19 mouse cellular contexts compared by ENCODE assay signal in the genomic region with DNA sequence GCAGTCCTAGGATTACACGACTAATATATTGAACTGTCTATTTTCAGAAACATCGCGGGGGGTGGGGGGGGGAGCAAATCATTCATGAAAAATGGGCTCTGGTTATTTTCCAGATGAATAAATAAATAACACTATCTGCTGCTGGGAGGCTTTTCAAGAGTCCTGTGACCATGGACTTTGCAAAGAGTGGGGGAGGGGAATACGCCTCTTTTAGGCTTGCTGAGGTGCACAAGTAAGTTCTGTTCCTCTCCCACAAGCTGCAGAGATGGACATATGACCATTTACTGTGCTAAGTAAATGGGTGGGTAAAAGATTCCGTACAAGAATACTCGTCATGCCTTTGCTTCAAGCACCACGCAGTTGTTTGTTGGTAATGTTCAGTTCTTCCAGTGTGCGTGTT.
"Had no signal": no experiment of that assay in that cellular context is flagged by ENCODE, and none has a peak within 500 bp of the region (broad histone marks: within the 10 kb centered on the region; RNA-seq: fewer than 3 reads in every experiment).

No protein-coding gene starts in this region.

- DNase-seq: left cerebral cortex, postnatal 4 days; lung, adult 2 months; lung, postnatal 14 days; lung, postnatal 4 days; right cerebral cortex, adult 18-20 months; right cerebral cortex, postnatal 14 days; right cerebral cortex, postnatal 4 days; spleen, adult 18-20 months; thymus, postnatal 25 days had no signal

- H3K27ac ChIP-seq: kidney, embryonic 15.5 days; limb, embryonic 12.5 days; limb, embryonic 15.5 days; liver, embryonic 12.5 days; liver, embryonic 15.5 days; midbrain, embryonic 12.5 days; midbrain, embryonic 15.5 days; neural tube, embryonic 12.5 days; neural tube, embryonic 15.5 days; stomach, embryonic 15.5 days had no signal

- H3K36me3 ChIP-seq: kidney, embryonic 15.5 days; limb, embryonic 12.5 days; limb, embryonic 15.5 days; liver, embryonic 12.5 days; liver, embryonic 15.5 days; midbrain, embryonic 12.5 days; midbrain, embryonic 15.5 days; neural tube, embryonic 12.5 days; neural tube, embryonic 15.5 days; stomach, embryonic 15.5 days had no signal

- H3K4me3 ChIP-seq: kidney, embryonic 15.5 days; limb, embryonic 12.5 days; limb, embryonic 15.5 days; liver, embryonic 12.5 days; liver, embryonic 15.5 days; midbrain, embryonic 12.5 days; midbrain, embryonic 15.5 days; neural tube, embryonic 12.5 days; neural tube, embryonic 15.5 days; stomach, embryonic 15.5 days had no signal

- H3K27me3 ChIP-seq: limb, embryonic 15.5 days; liver, embryonic 12.5 days; liver, embryonic 15.5 days; midbrain, embryonic 12.5 days; midbrain, embryonic 15.5 days; neural tube, embryonic 12.5 days; neural tube, embryonic 15.5 days; stomach, embryonic 15.5 days had no signal

- H3K9ac ChIP-seq: kidney, embryonic 15.5 days; limb, embryonic 12.5 days; limb, embryonic 15.5 days; liver, embryonic 12.5 days; liver, embryonic 15.5 days; midbrain, embryonic 12.5 days; midbrain, embryonic 15.5 days; neural tube, embryonic 12.5 days; neural tube, embryonic 15.5 days; stomach, embryonic 15.5 days had no signal

- H3K9me3 ChIP-seq: kidney, embryonic 15.5 days; limb, embryonic 12.5 days; limb, embryonic 15.5 days; liver, embryonic 12.5 days; liver, embryonic 15.5 days; midbrain, embryonic 12.5 days; midbrain, embryonic 15.5 days; neural tube, embryonic 12.5 days; neural tube, embryonic 15.5 days; stomach, embryonic 15.5 days had no signal

- ATAC-seq: liver, embryonic 12.5 days; midbrain, embryonic 15.5 days had no signal

- H3K4me2 ChIP-seq: kidney, embryonic 15.5 days; limb, embryonic 12.5 days; limb, embryonic 15.5 days; liver, embryonic 12.5 days; liver, embryonic 15.5 days; midbrain, embryonic 12.5 days; midbrain, embryonic 15.5 days; neural tube, embryonic 12.5 days; neural tube, embryonic 15.5 days; stomach, embryonic 15.5 days had no signal

- H3K4me1 ChIP-seq: kidney, embryonic 15.5 days; limb, embryonic 12.5 days; limb, embryonic 15.5 days; liver, embryonic 12.5 days; liver, embryonic 15.5 days; midbrain, embryonic 12.5 days; midbrain, embryonic 15.5 days; neural tube, embryonic 12.5 days; neural tube, embryonic 15.5 days; stomach, embryonic 15.5 days had no signal
